Mouse (Mus musculus) cortical plate, adult 2 months (tissue): ENCODE measurements around the gene Gm11011.

Source experiments
- CTCF ChIP-seq: fragments of 200-500 bp; IDR thresholded peaks from 2 replicates; pipeline ENCODE4 v1.5.1; 2011; ENCODE audit warnings: mild to moderate bottlenecking, control low read depth, low read length; ENCODE audit not compliant: insufficient read depth; ENCODE audit errors: extremely low read depth
- POLR2A ChIP-seq: fragments of 200-500 bp; IDR thresholded peaks from 2 replicates; pipeline ENCODE4 v1.6.1; 2011; ENCODE audit warnings: mild to moderate bottlenecking, low read length, control low read depth; ENCODE audit not compliant: insufficient read depth; ENCODE audit errors: extremely low read depth

GRCm38 (mm10) chr2:169633491-169634289 is 46.1 kb upstream of the Gm11011 start:
- TF ChIP-seq CTCF (no peak), POLR2A (no peak)
